Mouse (Mus musculus) heart, embryonic 14.5 days (tissue): Measurements from ENCODE around the gene Usp32. TPM values are rescaled to one million over a fixed set of nuclear protein-coding genes. Genes with fewer than 3 reads are reported as not detected.

ENCODE experiments used
- ATAC-seq: fragments of 200-750 bp; cut with Nextera tagmentation; 2 replicates; pipeline ENCODE4 v1.8.0; 2017; ENCODE audit warnings: low read depth, moderate TSS enrichment; ENCODE audit not compliant: insufficient number of reproducible peaks, insufficient read depth, low FRiP score
- H3K27ac ChIP-seq, 2 experiments: fragments of 200-500 bp in 1 of 2; fragments of 300-500 bp in 1 of 2; sonication (generic) in 1 of 2; replicated peaks in 1 of 2; 2 replicates each; pipeline ENCODE4 v1.5.1; 2012 to 2014; ENCODE audit warnings: low read depth in 2 of 2, low read length in 2 of 2, control low read depth in 1 of 2, mild to moderate bottlenecking in 1 of 2, mixed read lengths in 1 of 2; ENCODE audit not compliant: control insufficient read depth in 1 of 2, insufficient read depth in 1 of 2
- H3K27me3 ChIP-seq: fragments of 300-500 bp; sonication (generic); 2 replicates; pipeline ENCODE4 v1.6.1; 2014; ENCODE audit warnings: mild to moderate bottlenecking, low read length, control low read depth; ENCODE audit not compliant: control insufficient read depth, insufficient read depth
- H3K36me3 ChIP-seq: fragments of 300-500 bp; sonication (generic); 2 replicates; pipeline ENCODE4 v1.6.1; 2014; ENCODE audit warnings: mild to moderate bottlenecking, control low read depth, low read length, mixed read lengths; ENCODE audit not compliant: control insufficient read depth, insufficient read depth
- H3K4me1 ChIP-seq, 2 experiments: fragments of 200-500 bp in 1 of 2; fragments of 300-500 bp in 1 of 2; sonication (generic) in 1 of 2; 2 replicates each; pipeline ENCODE4 v1.6.1; 2012 to 2014; ENCODE audit warnings: low read length in 2 of 2, control low read depth in 1 of 2, mixed read lengths in 1 of 2; ENCODE audit not compliant: control insufficient read depth in 2 of 2, insufficient read depth in 2 of 2
- H3K4me2 ChIP-seq: fragments of 300-500 bp; sonication (generic); 2 replicates; pipeline ENCODE4 v1.6.1; 2014; ENCODE audit warnings: mild to moderate bottlenecking, low read length
- H3K4me3 ChIP-seq, 2 experiments: fragments of 200-500 bp in 1 of 2; fragments of 300-500 bp in 1 of 2; sonication (generic) in 1 of 2; 2 replicates each; pipeline ENCODE4 v1.5.1; 2012 to 2014; ENCODE audit warnings: low read length in 2 of 2, mild to moderate bottlenecking in 2 of 2, control low read depth in 1 of 2, low read depth in 1 of 2, moderate library complexity in 1 of 2; ENCODE audit not compliant: control insufficient read depth in 1 of 2, insufficient read depth in 1 of 2
- H3K9ac ChIP-seq: fragments of 300-500 bp; sonication (generic); 2 replicates; pipeline ENCODE4 v1.6.1; 2014; ENCODE audit warnings: mild to moderate bottlenecking, low read length
- H3K9me3 ChIP-seq: fragments of 300-500 bp; sonication (generic); 2 replicates; pipeline ENCODE4 v1.6.1; 2016; ENCODE audit warnings: low read length, control low read depth; ENCODE audit not compliant: control insufficient read depth
- WGBS: fragments of 180-500 bp; shearing (Covaris S2); extraction: QIAGEN DNeasy Blood & Tissue Kit; methylation state at CpG from one replicate; pipeline ENCODE4 v1.1.7; 2014; 5-methylcytosine and 5-hydroxymethylcytosine counted together
- polyA plus RNA-seq: library from polyadenylated mRNA; unstranded; fragments of >200 nt; fragmentation: Nextera tagmentation; extraction: Ambion mirVana; gene quantifications from 2 replicates; pipeline ENCODE4 v1.2.1, GENCODE M21; 2014

Usp32 gene
- polyA plus RNA-seq, 1 experiment from 2014 or later: 6.2 TPM

- no peak overlapping the region for H3K9ac ChIP-seq
- H3K4me3 ChIP-seq: no peak overlapping the region
- H3K4me1 ChIP-seq: no peaks in the 10 kb centered on the region
- ATAC-seq: no peak
- no peak overlapping the region for H3K4me2 ChIP-seq
- no peak overlapping the region for H3K27ac ChIP-seq
- H3K27me3 ChIP-seq: peaks cover 29% of the 10 kb centered on the region
- H3K9me3 ChIP-seq: no peaks in the 10 kb centered on the region
- H3K36me3 ChIP-seq: no peaks in the 10 kb centered on the region
- 75% methylated on average over 6 of the region's 6 CpGs for WGBS
These were observed 192.8 kb downstream of the Usp32 start for GRCm38 (mm10) chr11:84947206-84947605.

- Histone ChIP-seq H3K4me2 (no peak overlapping the region), H3K27me3 (peaks cover 29% of the 10 kb centered on the region), H3K4me3 (no peak overlapping the region), H3K4me1 (no peaks in the 10 kb centered on the region), H3K36me3 (no peaks in the 10 kb centered on the region), H3K9me3 (no peaks in the 10 kb centered on the region), H3K9ac (no peak overlapping the region), H3K27ac (no peak overlapping the region)
- no peak for ATAC-seq
- WGBS: 35% methylated on average over 3 of the region's 3 CpGs
These were observed 194.1 kb downstream of the Usp32 start for GRCm38 (mm10) chr11:84945841-84946240.

- H3K4me2 ChIP-seq: no peak overlapping the region
- H3K4me1 ChIP-seq: no peaks in the 10 kb centered on the region
- no peaks in the 10 kb centered on the region for H3K9me3 ChIP-seq
- peaks cover 29% of the 10 kb centered on the region for H3K27me3 ChIP-seq
- H3K36me3 ChIP-seq: no peaks in the 10 kb centered on the region
- H3K27ac ChIP-seq: no peak overlapping the region
- no peak for ATAC-seq
- WGBS: 1% methylated on average over 12 of the region's 12 CpGs
- no peak overlapping the region for H3K9ac ChIP-seq
- no peak overlapping the region for H3K4me3 ChIP-seq
These were observed 195.1 kb downstream of the Usp32 start for GRCm38 (mm10) chr11:84944639-84945435.

DNA sequence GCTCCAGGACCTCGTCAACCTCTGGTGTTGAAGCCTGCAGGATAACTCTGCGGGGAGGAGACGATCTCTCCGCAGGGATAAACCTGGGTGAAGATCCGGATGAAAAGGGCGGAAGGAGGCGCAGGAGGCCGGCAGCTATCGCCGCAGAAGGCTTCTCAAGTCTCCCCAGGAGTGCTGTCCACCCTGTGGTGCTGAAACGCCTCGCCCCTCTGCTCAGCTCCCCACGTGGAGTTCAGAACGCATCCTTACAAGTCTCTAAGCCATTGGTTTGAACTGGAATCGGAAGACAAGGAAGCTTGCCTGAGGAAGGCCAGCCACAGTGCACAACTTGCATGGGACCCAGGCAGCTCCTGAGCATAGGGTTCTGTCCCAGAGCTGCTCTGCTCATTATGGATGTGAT lies 196.0 kb downstream of the Usp32 start:
- under 1% methylated on average over 15 of the region's 15 CpGs for WGBS
- Histone ChIP-seq H3K4me3 (peak overlapping the region in 1 of 2 experiments; percentile 11; a peak in 1 of 4 replicates), H3K9me3 (no peaks in the 10 kb centered on the region), H3K9ac (no peak overlapping the region), H3K4me2 (peak overlapping the region; percentile 37), H3K36me3 (no peaks in the 10 kb centered on the region), H3K27me3 (peaks cover 29% of the 10 kb centered on the region), H3K27ac (no peak overlapping the region), H3K4me1 (no peaks in the 10 kb centered on the region)
- no peak for ATAC-seq

GRCm38 (mm10) chr11:84940140-84940539 lies 199.8 kb downstream of the Usp32 start:
- 74% methylated on average over 10 of the region's 10 CpGs for WGBS
- ATAC-seq: no peak
- H3K4me1 ChIP-seq: no peaks in the 10 kb centered on the region

DNA sequence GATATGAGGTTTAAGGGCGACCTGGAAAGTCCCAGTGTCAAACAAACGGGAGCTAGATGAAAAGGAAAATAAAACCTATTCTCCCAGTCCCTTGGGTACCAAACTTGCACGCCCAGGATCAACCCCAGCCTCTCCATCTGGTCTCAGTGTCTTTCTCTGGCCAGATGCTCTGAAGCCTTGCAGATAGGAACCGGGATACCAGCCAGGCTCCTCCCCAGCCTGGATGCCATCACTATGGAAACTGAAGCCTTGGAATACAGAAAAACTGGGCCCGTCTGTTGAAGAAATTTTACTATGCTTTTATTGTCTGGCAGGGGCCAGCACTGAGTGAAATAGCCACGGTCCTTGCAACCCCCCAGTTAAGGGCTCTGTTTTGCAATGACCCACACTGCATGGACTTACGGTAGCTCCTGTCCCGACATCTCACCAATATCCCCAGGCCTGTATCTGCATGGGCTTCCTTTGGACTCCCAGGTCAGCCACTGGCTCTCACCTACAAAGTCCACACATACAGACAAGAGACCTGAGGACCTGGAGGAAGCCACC lies 200.4 kb downstream of the Usp32 start:
- Histone ChIP-seq H3K4me3 (no peak overlapping the region), H3K27me3 (peaks cover 14% of the 10 kb centered on the region), H3K36me3 (no peaks in the 10 kb centered on the region), H3K27ac (no peak overlapping the region), H3K4me1 (no peaks in the 10 kb centered on the region), H3K9ac (no peak overlapping the region), H3K4me2 (no peak overlapping the region), H3K9me3 (no peaks in the 10 kb centered on the region)
- no peak for ATAC-seq
- WGBS: 52% methylated on average over 8 of the region's 8 CpGs

More at GRCm38 (mm10) chr11:84940140-84940539, 199.8 kb downstream of the Usp32 start:
- Histone ChIP-seq H3K36me3 (no peaks in the 10 kb centered on the region), H3K9me3 (no peaks in the 10 kb centered on the region), H3K9ac (no peak overlapping the region), H3K27ac (no peak overlapping the region), H3K4me2 (no peak overlapping the region), H3K4me3 (no peak overlapping the region), H3K27me3 (peaks cover 20% of the 10 kb centered on the region)
